Mouse (Mus musculus): ENCODE measurements around the gene Psg19.

DNA sequence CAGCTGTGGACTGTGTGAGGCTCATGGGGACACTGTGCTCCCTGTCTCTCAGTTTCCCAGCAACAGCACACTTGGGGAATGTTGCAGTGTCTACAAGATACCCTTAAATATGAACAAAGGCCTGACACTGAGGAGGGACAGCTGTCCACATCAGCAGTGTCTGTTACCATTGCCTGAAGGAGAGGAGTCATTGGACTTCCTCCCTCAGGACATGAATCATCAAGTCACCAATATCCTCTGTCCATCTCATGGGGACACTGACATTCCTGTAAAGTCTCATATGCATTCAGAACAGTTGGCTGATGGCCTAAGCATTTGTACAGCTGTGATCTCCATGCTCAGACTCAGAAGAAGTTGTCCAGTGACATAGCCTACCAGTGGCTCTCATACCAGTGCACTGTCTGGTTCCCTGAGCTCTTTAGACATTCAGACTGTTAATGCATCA is 19.0 kb downstream of the Psg19 start:
- no peak for TF ChIP-seq CTCF (IDR thresholded peaks at IDR 0.05; ENCODE audit: low read depth, low read length)
- no peak for TF ChIP-seq EP300 (IDR thresholded peaks at IDR 0.05; ENCODE audit: insufficient read depth, low read depth, low read length)
